Mouse (Mus musculus): ENCODE results near the gene Tfap2c. TPM values are rescaled to one million over a fixed set of nuclear protein-coding genes. Genes with fewer than 3 reads are reported as not detected.

The Tfap2c gene
- 0.28 and 0.78 TPM in 2 replicates for polyA plus RNA-seq (2015; fragmentation: Nextera tagmentation; extraction: Ambion mirVana)

- WGBS: under 1% methylated on average over 65 of the region's 70 CpGs
- H3K9ac ChIP-seq: no peak within 1 kb of the TSS
- peak within 1 kb of the TSS; percentile 36 for H3K4me2 ChIP-seq
- H3K27ac ChIP-seq (replicated peaks): no peak within 1 kb of the TSS
- H3K36me3 ChIP-seq: no peaks in the 10 kb centered on the region
- H3K9me3 ChIP-seq: no peaks in the 10 kb centered on the region
- H3K4me1 ChIP-seq (replicated peaks): peaks cover 33% of the 10 kb centered on the region
- ATAC-seq (ENCODE audit: low FRiP score, low read depth): 0 out of 2 replicates have a peak, but pooled peaks have one; percentile 46
- peak within 1 kb of the TSS; percentile 17 for H3K4me3 ChIP-seq
- peaks cover 91% of the 10 kb centered on the region for H3K27me3 ChIP-seq
Measured at GRCm38 (mm10) chr2:172549371-172550155, at the start of gene Tfap2c. Gene Tfap2c (plus strand): TSS chr2:172549593.

GRCm38 (mm10) chr2:172500752-172501316 is 48.6 kb upstream of the Tfap2c start:
- H3K9ac ChIP-seq: no peak overlapping the region
- no peak overlapping the region for H3K27ac ChIP-seq (replicated peaks)
- WGBS: 61% methylated on average over 7 of the region's 7 CpGs
- no peak overlapping the region for H3K4me2 ChIP-seq
- no peaks in the 10 kb centered on the region for H3K27me3 ChIP-seq
- ATAC-seq (ENCODE audit: low FRiP score, low read depth): no peak
- no peaks in the 10 kb centered on the region for H3K9me3 ChIP-seq
- no peak overlapping the region for H3K4me3 ChIP-seq
- H3K4me1 ChIP-seq (replicated peaks): no peaks in the 10 kb centered on the region
- H3K36me3 ChIP-seq: no peaks in the 10 kb centered on the region

GRCm38 (mm10) chr2:172501341-172501740 is 48.1 kb upstream of the Tfap2c start:
- 5% methylated on average over 4 of the region's 4 CpGs for WGBS
- Histone ChIP-seq H3K27me3 (no peaks in the 10 kb centered on the region), H3K36me3 (no peaks in the 10 kb centered on the region), H3K4me1 (replicated peaks) (no peaks in the 10 kb centered on the region), H3K4me2 (no peak overlapping the region), H3K27ac (replicated peaks) (no peak overlapping the region), H3K9ac (no peak overlapping the region), H3K4me3 (no peak overlapping the region), H3K9me3 (no peaks in the 10 kb centered on the region)
- ATAC-seq (ENCODE audit: low FRiP score, low read depth): no peak

GRCm38 (mm10) chr2:172502168-172502567 is 47.2 kb upstream of the Tfap2c start:
- Histone ChIP-seq H3K4me1 (replicated peaks) (no peaks in the 10 kb centered on the region), H3K4me3 (no peak overlapping the region), H3K36me3 (no peaks in the 10 kb centered on the region), H3K9ac (no peak overlapping the region), H3K4me2 (no peak overlapping the region), H3K27me3 (no peaks in the 10 kb centered on the region), H3K27ac (replicated peaks) (no peak overlapping the region), H3K9me3 (no peaks in the 10 kb centered on the region)
- 80% methylated on average over 14 of the region's 14 CpGs for WGBS
- ATAC-seq (ENCODE audit: low FRiP score, low read depth): no peak

GRCm38 (mm10) chr2:172506121-172506520 is 43.3 kb upstream of the Tfap2c start:
- ATAC-seq (ENCODE audit: low FRiP score, low read depth): no peak
- Histone ChIP-seq H3K36me3 (no peaks in the 10 kb centered on the region), H3K4me2 (no peak overlapping the region), H3K4me3 (no peak overlapping the region), H3K27ac (replicated peaks) (no peak overlapping the region), H3K9ac (no peak overlapping the region), H3K27me3 (no peaks in the 10 kb centered on the region), H3K9me3 (no peaks in the 10 kb centered on the region), H3K4me1 (replicated peaks) (no peaks in the 10 kb centered on the region)
- 90% methylated on average over 7 of the region's 7 CpGs for WGBS

GRCm38 (mm10) chr2:172510056-172510712 is 39.2 kb upstream of the Tfap2c start:
- H3K9ac ChIP-seq: no peak overlapping the region
- no peaks in the 10 kb centered on the region for H3K9me3 ChIP-seq
- H3K4me2 ChIP-seq: no peak overlapping the region
- H3K27ac ChIP-seq (replicated peaks): no peak overlapping the region
- H3K36me3 ChIP-seq: no peaks in the 10 kb centered on the region
- H3K27me3 ChIP-seq: no peaks in the 10 kb centered on the region
- WGBS: 93% methylated on average over 15 of the region's 15 CpGs
- no peak for ATAC-seq (ENCODE audit: low FRiP score, low read depth)
- H3K4me1 ChIP-seq (replicated peaks): no peaks in the 10 kb centered on the region
- no peak overlapping the region for H3K4me3 ChIP-seq

- WGBS: 59% methylated on average over 3 of the region's 3 CpGs
- H3K9me3 ChIP-seq: no peaks in the 10 kb centered on the region
Measured at GRCm38 (mm10) chr2:172510899-172511298, 38.5 kb upstream of the Tfap2c start.

GRCm38 (mm10) chr2:172516407-172516992 is 32.9 kb upstream of the Tfap2c start:
- peaks cover 2% of the 10 kb centered on the region; the same call in 1 of the 2 replicates for H3K27me3 ChIP-seq
- H3K9me3 ChIP-seq: no peaks in the 10 kb centered on the region
- no peak overlapping the region for H3K4me3 ChIP-seq
- ATAC-seq (ENCODE audit: low FRiP score, low read depth): no peak
- no peak overlapping the region for H3K9ac ChIP-seq
- 24% methylated on average over 11 of the region's 11 CpGs for WGBS
- no peaks in the 10 kb centered on the region for H3K36me3 ChIP-seq
- no peak overlapping the region for H3K4me2 ChIP-seq
- no peak overlapping the region for H3K27ac ChIP-seq (replicated peaks)
- H3K4me1 ChIP-seq (replicated peaks): no peaks in the 10 kb centered on the region

More at GRCm38 (mm10) chr2:172510899-172511298, 38.5 kb upstream of the Tfap2c start:
- no peak overlapping the region for H3K9ac ChIP-seq
- H3K27ac ChIP-seq (replicated peaks): no peak overlapping the region
- no peaks in the 10 kb centered on the region for H3K27me3 ChIP-seq
- ATAC-seq (ENCODE audit: low FRiP score, low read depth): no peak
- H3K4me2 ChIP-seq: no peak overlapping the region
- H3K4me3 ChIP-seq: no peak overlapping the region
- no peaks in the 10 kb centered on the region for H3K36me3 ChIP-seq
- H3K4me1 ChIP-seq (replicated peaks): no peaks in the 10 kb centered on the region

- no peak overlapping the region for H3K4me3 ChIP-seq
- 91% methylated on average over 9 of the region's 9 CpGs for WGBS
Measured at GRCm38 (mm10) chr2:172520616-172521371, 28.6 kb upstream of the Tfap2c start.

GRCm38 (mm10) chr2:172522528-172522927 is 26.9 kb upstream of the Tfap2c start:
- Histone ChIP-seq H3K4me3 (no peak overlapping the region), H3K27ac (replicated peaks) (no peak overlapping the region), H3K9me3 (no peaks in the 10 kb centered on the region), H3K36me3 (no peaks in the 10 kb centered on the region), H3K4me2 (no peak overlapping the region), H3K4me1 (replicated peaks) (no peaks in the 10 kb centered on the region), H3K9ac (no peak overlapping the region), H3K27me3 (peaks cover 2% of the 10 kb centered on the region; the same call in 1 of the 2 replicates)
- WGBS: 91% methylated on average over 11 of the region's 12 CpGs
- no peak for ATAC-seq (ENCODE audit: low FRiP score, low read depth)

More at GRCm38 (mm10) chr2:172520616-172521371, 28.6 kb upstream of the Tfap2c start:
- Histone ChIP-seq H3K9me3 (no peaks in the 10 kb centered on the region), H3K4me2 (no peak overlapping the region), H3K27ac (replicated peaks) (no peak overlapping the region), H3K36me3 (no peaks in the 10 kb centered on the region), H3K27me3 (peaks cover 2% of the 10 kb centered on the region; the same call in 1 of the 2 replicates), H3K4me1 (replicated peaks) (no peaks in the 10 kb centered on the region), H3K9ac (no peak overlapping the region)
- ATAC-seq (ENCODE audit: low FRiP score, low read depth): no peak

- WGBS: 88% methylated on average over 8 of the region's 8 CpGs
- Histone ChIP-seq H3K4me1 (replicated peaks) (no peaks in the 10 kb centered on the region), H3K36me3 (no peaks in the 10 kb centered on the region)
Measured at GRCm38 (mm10) chr2:172527175-172527574, 22.2 kb upstream of the Tfap2c start.

More at GRCm38 (mm10) chr2:172527175-172527574, 22.2 kb upstream of the Tfap2c start:
- Histone ChIP-seq H3K4me3 (no peak overlapping the region), H3K27me3 (no peaks in the 10 kb centered on the region), H3K9ac (no peak overlapping the region), H3K4me2 (no peak overlapping the region), H3K27ac (replicated peaks) (no peak overlapping the region), H3K9me3 (no peaks in the 10 kb centered on the region)
- ATAC-seq (ENCODE audit: low FRiP score, low read depth): no peak

Data from hindbrain, embryonic 15.5 days (tissue).